Mouse (Mus musculus) T-helper 17 cell (primary cell): ENCODE measurements around the gene Rmi1.
"Not testable (repeated sequence)": the region's sequence is repeated elsewhere in the genome, so short reads cannot be mapped to it uniquely, and the experiment has no call there.

Source experiments
- in situ Hi-C, 2 experiments: fragments of 300-600 bp; cut with MboI, MseI; formaldehyde crosslinking; loops; 1 replicate in 1 of 2; 2 replicates in 1 of 2; pipeline ENCODE4 v1.15.1; 2025; ENCODE audit warnings: high pct_unique_total_duplicates in 2 of 2

The Rmi1 gene

DNA sequence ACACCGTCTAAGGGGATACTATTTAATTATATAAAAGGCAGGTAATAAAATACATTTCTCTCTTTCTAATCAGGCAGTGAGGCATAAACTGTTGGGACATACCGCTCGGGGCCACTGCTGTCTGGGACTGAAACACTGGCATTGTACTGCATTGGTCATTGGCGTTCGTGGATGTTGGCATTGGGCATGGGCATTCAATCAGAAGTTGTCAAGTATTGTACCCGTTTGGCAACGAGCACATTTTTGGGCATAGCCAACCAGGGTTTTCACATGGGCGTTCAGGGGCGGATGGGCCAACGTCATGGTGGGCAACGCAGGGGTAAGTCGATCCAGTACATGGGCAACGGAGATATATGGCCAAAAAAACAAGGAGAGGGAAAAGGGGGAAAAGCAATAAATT is 4.4 kb upstream of the Rmi1 start:
- in situ Hi-C loops = loop anchor here in 1 of 2 experiments (25.0 kb wide), 2 partner anchors 235 to 1365 kb away; partner anchors contain the start of genes Idnk and Isca1

DNA sequence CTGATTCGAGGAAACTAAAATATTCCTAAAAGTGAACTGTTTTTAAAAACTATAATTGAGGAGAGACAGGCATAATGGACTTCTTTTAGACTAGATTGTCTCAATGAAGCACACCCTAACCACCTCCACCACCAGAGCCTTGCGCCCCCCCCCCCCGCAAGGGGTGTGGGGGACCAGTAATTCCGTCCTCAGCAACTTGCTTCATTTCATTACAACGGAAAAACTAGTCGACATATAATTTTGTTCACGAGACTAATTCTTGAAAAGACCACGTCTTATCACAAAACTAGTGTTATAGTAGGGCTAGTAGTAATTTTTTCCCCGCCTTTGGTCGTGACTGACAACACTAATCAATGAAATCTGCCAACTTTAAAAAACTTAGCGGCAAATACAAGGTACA is 1.5 kb upstream of the Rmi1 start:
- in situ Hi-C loops = no loop called here

DNA sequence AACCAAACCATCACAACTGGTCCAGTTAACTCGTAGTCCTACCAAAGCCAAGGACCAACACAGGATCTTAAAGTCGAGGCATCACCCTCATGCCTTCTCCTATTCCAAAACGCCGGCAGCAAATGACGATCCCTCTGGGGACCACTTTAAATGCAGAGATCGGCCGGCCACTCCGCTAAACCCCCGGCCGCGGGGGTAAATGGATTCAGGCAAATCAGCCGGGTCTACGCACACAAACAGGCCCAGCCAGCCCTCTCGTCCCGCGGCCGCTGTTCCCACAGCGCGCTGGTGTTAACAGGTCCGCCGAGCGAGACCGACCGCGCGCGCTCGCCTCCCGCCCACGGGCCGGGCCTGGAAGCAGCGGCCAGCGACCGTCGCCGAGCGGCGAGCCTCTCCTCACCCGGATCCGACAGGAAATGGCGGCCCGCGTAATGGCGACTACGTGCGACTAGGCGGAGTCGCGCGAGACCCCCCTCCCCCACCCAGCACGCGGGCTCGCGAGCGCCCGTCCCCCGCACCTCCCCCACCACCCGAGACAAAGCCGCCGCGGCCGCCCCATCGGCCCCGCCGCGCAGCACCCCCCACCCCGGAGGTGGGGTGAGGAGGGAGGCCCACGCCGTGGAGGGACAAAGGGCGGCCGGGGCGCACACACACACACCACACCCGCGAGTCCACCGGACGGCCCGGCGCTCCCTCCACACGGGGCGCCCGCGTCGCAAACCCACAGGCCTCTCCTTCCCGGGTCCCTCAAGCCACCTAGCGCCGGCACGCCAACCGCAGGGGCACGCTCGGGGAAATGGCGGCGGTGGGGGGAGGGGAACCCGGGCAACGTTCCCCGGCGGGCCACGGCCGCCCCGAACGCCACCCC is 679 bp upstream of the Rmi1 start:
- in situ Hi-C loops = no loop called here

DNA sequence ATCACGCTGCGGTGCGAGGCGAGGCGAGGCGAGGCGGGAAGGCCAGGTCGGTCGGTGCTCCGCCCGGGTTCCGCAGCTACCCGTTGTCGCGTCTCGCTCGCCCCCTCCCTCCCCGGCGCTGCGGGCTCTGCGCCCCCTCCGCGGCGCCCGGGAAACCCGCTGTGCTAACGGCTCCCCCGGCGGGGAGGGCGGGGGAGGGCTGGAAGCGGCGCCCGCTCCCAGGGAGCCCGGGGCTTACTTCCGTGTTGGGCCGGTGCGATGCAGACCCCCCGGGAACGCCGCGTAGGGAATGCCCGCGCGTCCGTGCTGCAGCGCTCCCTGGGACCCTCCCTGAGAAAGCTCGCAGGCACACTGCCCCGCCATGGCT is 679 bp downstream of the Rmi1 start:
- in situ Hi-C loops = no loop called here

DNA sequence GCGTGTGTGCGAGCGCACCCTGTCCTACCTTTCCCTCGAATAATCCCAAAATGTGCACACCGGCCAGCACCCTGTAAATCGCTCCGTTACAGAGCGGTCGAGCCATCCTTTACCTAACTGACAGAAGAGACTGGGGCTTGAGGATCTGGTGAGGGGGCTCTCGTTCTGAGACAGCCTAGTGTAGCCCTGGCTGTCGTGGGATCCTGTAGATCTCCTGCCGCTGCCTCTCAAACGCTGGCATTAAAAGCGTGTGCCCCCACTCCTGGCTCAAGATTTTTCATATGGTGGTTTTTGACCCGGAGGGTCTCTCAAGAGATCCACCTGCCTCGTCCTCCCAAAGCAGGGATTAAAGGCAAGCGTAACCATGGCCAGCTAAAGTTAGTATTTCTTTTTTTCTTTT is 1.2 kb downstream of the Rmi1 start, which contains the start of gene Hnrnpk:
Hnrnpk (minus strand) TSS at position 101 of the 400 bp plus-strand sequence.
- in situ Hi-C loops = not testable (repeated sequence)

DNA sequence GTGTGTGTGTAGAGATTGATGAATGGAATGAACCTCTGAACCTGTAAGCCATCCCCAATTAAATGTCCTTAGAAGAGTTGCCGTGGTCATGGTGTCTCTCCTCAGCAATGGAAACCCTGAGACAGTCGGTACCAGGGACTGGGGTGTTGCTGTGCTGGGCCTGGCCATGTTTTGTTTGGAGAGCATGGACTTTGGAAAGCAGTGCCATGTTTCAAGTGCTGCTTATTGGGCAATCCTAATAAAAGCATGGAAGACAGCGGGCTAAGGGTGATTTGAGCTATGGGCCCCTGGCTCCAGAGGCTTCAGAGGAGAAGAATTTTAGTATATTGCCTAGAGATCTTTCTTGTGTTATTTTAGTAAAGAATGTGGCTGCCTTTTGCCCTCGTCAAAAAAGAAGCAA is 9.0 kb downstream of the Rmi1 start:
- in situ Hi-C loops = no loop called here

DNA sequence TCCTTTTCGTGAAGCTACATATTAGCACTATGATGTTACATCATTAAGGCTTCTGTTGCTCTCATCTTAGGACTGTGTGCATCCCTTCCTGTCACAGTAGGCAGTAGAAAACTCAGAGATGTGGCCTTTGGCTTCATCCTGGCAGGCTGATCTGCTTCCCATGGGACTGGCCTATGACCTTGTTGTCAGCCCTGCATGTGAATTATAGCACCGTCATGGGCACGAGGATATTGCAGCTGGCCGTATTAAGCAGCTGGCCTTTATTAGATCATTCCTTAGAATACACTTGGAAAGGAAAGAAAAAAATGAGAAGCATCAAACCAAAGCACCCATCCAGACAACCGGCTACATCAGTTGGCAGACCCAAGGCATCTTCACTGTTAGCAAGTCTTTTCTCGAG is 13.3 kb downstream of the Rmi1 start:
- in situ Hi-C loops = no loop called here

DNA sequence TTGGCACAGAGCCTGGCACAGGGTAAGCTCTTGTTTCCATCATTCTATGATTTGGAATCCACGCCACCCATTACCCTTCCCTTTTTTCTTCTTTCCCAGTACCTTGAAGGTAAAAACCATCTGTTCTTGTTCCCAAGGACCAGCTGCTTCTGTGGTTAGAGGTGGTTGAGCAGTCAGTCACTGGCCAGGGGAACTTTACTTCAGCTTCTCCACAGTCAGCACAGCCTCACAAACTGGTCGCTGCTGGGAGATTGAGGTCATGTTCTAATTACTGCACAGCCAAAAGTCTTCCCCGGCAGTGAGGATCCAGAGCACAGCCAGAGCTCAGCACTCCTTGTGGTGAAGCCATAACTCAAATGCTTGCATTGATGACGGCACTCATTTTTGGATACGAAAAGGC is 13.8 kb downstream of the Rmi1 start:
- in situ Hi-C loops = no loop called here

DNA sequence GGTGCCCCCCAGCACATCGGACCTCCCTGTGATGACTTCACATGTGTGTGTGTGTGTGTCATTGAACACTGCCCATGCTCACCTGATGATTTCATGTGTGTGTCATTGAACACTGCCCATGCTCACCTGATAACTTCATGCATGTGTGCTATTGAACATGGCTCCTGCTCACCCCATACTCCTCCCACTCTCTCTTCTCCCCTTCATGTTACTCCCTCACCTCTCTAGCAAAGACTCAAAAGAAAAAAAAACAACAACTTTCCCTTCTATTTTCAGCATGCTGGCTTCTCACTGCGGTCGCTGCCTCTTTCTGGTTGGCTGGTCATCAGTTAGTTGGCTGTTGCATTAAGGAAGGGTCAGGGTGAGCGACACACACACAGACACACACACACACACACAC is 16.6 kb downstream of the Rmi1 start:
- in situ Hi-C loops = no loop called here

DNA sequence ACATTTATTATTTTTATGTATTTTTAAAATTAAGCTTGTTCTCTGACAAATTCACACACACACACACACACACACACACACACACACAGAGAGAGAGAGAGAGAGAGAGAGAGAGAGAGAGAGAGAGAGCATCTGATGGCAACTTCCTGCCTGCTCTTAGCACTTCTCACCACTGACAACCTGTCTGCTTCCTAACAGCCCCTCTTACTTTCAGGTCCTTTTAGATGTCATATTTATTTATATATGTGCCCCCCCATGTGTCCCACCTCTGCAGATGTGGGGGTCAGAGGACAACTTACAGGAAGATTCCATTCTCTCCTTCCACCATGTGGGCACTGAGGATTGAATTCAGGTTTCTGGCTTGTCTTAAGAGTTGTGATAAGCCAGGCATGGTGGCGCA is 17.2 kb downstream of the Rmi1 start:
- in situ Hi-C loops = no loop called here

DNA sequence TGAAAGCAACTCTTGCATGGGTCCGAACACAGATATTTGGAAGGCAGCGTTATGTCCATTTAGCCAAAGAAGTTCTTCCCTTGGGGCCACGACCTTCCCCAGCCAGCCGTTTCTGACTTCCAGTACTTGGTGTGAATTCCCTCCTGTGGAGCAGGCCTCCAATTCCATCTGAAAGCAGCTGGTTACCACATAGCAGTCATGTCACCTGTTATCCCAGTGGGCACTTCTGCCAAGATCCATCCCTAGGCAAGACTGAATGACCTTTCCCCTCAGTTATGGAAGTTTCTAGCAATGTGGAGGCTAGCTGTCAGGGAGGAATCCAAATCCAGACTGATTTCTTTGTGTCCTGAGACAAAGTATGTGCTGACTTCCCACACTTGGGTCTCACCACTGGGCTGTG is 19.0 kb downstream of the Rmi1 start:
- in situ Hi-C loops = no loop called here

DNA sequence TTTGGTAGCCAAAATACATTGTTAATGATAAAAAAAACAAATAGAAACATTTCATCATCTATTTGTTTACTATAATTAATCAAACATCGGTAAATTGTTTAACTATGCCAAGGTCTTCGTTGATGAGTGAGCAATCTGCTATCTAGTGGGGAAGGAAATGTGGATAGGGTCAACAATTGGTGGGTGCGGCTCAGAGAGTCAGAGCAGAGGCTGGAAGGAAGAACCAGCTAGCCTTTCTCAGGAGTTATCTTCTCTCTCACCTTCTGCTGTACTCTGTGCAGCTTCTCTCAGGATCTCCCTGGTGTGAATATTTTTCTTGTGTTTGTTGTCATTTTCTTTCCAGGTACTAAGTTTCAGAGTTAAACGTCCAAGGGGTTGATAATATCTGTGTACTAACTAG is 20.2 kb downstream of the Rmi1 start:
- in situ Hi-C loops = no loop called here

DNA sequence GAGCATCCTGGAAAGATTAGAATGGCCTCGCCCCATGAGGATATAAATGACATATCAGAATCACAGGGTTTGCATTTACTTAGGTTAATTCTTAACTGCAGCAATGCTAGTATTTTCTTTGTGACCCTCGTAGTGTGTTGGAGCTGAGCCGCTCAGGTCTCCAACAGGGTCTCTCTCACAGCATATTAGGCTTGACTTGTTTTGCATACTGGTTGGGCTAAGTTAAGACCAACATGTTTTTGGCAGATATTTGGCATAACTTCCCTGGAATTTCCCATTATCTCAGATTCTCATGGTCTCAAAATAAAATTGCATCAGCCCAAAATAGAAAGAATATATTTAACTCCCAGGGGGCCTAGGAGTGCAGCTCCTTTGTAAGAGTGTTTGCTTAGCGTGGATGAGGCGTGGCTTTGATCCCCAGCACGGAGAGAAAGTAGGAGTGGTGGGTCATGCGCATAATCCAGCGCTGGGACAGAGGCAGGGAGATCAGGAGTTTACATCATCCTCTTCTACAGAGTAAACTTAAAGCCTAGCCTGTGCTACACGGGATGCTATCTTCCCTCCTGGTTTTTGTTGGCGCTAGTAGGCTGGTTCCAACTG is 21.1 kb downstream of the Rmi1 start:
- in situ Hi-C loops = no loop called here

DNA sequence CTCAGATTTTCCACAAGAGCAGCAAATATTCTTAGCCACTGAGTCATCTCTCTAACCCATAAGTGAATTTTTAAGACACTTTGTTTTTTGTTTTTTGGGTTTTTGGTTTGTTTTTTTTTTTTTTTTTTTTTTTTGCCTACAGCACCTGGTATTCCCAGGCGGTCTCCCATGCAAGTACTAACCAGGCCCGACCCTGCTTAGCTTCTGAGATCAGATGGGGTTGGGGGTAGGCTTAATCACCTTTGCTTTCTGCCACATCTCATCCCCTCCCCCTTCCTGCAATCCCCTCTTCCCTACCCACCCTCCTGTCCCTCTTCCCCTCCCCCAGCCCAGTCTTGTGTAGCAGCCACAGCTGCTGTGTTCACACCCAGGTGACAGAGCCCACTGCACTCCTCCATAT is 37.7 kb downstream of the Rmi1 start:
- in situ Hi-C loops = no loop called here

DNA sequence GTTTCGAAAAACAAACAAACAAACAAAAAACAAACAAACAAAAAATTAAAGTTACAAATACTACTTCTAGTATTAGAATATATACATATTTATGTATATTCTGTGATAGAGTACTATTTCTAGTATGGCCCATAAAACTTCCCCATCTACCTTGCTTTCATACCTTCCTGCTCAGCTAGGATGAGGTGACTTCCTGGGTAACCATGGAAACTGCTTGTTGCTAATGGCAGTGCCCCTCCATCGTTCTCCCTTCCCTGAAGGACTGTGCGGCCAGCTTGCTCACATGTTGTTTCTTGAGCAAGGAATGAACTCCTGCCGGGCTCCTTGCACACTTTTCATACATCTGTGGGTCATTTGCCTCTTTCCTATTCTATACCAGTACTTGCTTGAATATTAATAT is 41.3 kb downstream of the Rmi1 start:
- in situ Hi-C loops = no loop called here

DNA sequence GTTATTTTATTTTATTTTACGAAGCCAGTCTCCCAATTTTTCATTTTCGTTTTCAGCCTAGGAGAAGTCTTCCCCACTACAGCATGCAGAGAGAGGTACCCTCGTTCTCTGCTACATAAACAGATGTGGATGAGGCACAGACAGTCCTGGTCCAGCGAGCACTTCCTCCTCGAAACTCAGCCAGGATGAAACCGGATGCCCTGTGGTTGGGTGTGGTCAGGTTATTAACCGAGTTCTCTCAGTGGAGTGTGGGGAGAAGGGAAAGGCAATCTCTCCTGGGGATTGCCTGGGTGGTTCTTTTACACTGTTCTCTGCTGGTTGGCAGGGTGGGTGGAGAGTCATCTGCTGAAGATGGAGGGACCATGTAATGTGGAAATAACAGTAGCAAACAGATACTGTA is 41.7 kb downstream of the Rmi1 start:
- in situ Hi-C loops = no loop called here

DNA sequence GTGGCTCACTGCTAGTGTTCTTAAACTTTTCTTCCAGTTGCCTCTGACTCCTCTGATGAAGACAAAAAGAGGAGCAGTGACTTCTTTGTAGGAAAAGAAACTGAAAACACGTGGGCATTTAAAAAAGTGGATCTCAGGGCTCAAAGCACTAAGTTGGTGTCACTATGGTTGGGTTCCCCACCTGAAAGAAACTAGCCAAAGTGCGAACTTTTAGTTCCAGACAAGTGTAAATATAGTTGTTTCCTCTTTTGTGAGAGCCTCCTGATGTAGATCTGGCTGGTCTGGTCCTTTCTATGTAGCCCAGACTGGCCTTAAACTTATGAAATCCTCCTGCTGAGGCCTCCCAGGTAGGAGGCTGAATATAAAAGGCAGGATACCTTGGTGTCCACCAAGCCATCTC is 44.5 kb downstream of the Rmi1 start:
- in situ Hi-C loops = no loop called here

DNA sequence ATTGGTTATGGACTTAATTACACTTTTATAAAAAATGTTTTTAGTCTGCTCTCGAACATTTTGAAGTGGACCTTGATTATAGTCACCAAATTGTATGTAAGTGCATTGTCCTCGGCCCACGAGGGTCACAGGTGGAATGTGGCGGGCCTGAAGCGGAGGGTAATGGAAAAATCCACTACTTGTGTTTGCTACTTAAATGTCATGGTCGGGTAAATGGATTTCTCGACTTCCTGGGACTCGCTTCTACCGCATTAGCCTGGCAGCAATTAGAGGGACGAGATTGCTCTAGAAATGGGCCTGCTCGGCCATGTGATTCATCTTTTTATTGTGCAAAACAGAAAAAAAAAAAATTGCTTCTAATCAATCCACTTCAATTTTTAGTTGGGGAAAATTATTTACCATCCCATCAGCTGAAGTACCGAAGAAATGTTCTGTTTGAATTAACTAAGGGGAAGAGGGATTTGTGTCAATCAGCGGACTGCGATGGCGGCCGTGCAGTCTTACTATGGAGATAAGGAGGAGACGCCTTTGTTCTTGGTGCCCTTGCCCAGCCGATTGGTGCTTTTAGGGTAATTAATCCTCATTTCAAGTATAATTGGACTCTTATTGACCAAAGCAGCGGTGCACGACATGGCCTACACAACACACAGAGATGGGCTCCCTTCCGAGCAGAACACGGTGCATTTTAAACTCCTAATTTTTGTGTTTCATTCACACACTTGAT is 48.6 kb downstream of the Rmi1 start:
- in situ Hi-C loops = loop anchor here in 1 of 2 experiments (10.0 kb wide), 1 partner anchor 904 kb away; no protein-coding TSS in a partner anchor

DNA sequence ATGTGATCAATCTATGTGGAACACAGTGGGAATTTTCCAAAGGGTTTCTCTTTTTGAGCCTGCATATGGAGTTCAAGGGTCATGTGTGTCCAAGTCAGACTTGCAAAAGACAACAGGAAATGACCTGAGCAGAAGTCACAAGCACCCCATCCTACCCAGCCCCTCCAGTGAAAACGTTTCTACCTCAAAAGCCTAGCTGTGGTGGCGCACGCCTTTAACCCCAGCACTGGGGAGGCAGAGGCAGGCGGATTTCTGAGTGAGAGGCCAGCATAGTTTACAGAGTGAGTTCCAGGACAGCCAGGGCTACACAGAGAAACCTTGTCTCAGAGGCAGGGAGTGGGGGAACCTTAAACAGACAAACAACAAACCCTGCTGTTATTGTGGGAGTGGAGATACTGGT is 50.2 kb downstream of the Rmi1 start:
- in situ Hi-C loops = loop anchor here in 1 of 2 experiments (10.0 kb wide), 1 partner anchor 903 kb away; no protein-coding TSS in a partner anchor

DNA sequence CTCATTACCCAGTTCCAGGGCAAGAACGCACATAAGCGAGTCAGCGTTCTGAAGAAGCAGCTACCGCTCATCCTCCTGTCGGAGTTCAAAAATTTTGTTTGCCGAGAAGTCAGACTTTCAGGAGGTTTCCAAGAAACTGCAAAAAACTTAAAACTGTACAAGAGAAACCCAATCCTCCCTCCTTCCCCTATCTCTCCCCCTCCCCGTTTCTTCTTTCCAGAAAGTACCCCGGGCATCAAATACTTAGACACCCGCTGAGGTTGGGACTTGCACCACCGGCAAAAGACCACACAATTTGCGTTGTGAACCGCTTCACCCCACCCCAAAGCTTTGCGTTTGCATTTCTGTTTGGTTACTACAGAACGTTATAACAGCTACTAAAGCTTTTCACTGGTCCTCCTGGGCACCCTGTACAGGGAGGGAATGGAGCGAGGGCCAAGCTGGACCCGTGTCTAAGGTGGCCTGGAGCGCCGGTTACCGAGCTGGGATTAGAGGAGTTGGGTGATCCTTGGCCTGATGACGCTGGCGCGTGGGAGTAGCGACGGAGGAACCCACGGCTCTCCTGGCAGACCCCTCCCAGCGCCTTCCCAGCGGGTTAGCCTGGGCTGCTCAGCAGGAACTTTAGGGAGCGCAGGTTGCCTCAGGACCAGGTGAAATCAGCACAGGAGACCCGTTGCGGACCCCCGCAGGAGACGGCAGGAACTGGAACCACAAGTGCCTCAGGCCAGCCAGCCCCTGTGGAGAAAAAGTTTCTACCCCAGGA is 50.8 kb downstream of the Rmi1 start:
- in situ Hi-C loops = loop anchor here in 1 of 2 experiments (10.0 kb wide), 1 partner anchor 902 kb away; no protein-coding TSS in a partner anchor

DNA sequence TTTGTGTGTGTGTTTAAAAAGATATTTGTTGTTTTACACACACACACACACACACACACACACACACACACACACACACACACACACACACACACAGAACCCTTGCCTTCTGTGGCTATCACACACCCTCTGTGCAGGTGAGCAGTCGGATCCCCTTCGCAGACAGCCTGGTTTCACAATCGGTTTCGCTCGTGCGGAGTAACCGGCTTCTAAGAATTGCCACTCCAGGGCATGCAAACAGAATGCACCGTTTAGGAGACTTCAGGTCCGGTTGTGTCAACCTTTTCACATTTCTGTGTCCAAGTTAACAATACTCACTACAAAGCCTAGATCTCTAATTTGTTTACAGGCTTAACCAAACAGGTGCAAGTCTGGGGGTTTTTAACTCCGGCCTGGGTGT is 51.5 kb downstream of the Rmi1 start:
- in situ Hi-C loops = loop anchor here in 1 of 2 experiments (10.0 kb wide), 1 partner anchor 901 kb away; no protein-coding TSS in a partner anchor
